Mouse (Mus musculus): ENCODE data around the gene Tbl1x.

- TF ChIP-seq CTCF (IDR thresholded peaks at IDR 0.05; ENCODE audit: extremely low read depth, insufficient read depth, insufficient read length, insufficient replicate concordance) (no peak), POLR2A (IDR thresholded peaks at IDR 0.05; ENCODE audit: low read depth, low read length) (no peak)
Observed at GRCm38 (mm10) chrX:77578172-77578571, 67.4 kb downstream of the Tbl1x start.

Measured in spleen, adult 2 months (tissue).